Mouse (Mus musculus) cerebral cortex, adult 2 months (tissue): ENCODE results near the gene Pros1.

Experiments
- WGBS: fragments of 180-500 bp; shearing (Covaris S2); methylation state at CpG from one replicate; pipeline ENCODE4 v1.1.7; 2018; 5-methylcytosine and 5-hydroxymethylcytosine counted together

Pros1 gene

GRCm38 (mm10) chr16:62860140-62860539 is 6.0 kb downstream of the Pros1 start:
- WGBS, result 57% methylated on average over 1 of the region's 1 CpGs

- WGBS, result 65% methylated on average over 6 of the region's 6 CpGs
These were observed 7.3 kb downstream of the Pros1 start for GRCm38 (mm10) chr16:62861455-62861854.

GRCm38 (mm10) chr16:62872688-62873117 is 18.6 kb downstream of the Pros1 start:
- 76% methylated on average over 5 of the region's 5 CpGs for WGBS

GRCm38 (mm10) chr16:62873180-62873579 is 19.1 kb downstream of the Pros1 start:
- 63% methylated on average over 4 of the region's 4 CpGs for WGBS

GRCm38 (mm10) chr16:62874065-62874464 is 20.0 kb downstream of the Pros1 start:
- WGBS, result 52% methylated on average over 6 of the region's 6 CpGs

- WGBS, result 94% methylated on average over 3 of the region's 3 CpGs
These were observed 41.7 kb downstream of the Pros1 start for GRCm38 (mm10) chr16:62895824-62896223.

GRCm38 (mm10) chr16:62911364-62911763 is 57.3 kb downstream of the Pros1 start:
- WGBS, result 24% methylated on average over 1 of the region's 1 CpGs

GRCm38 (mm10) chr16:62912246-62912645 is 58.1 kb downstream of the Pros1 start:
- WGBS, result 64% methylated on average over 2 of the region's 2 CpGs

- WGBS, result 93% methylated on average over 5 of the region's 5 CpGs
These were observed 61.4 kb downstream of the Pros1 start for GRCm38 (mm10) chr16:62915530-62915929.

- WGBS, result 52% methylated on average over 8 of the region's 8 CpGs
These were observed 68.1 kb downstream of the Pros1 start for GRCm38 (mm10) chr16:62922245-62922644.

- WGBS, result 91% methylated on average over 6 of the region's 6 CpGs
These were observed 77.2 kb downstream of the Pros1 start for GRCm38 (mm10) chr16:62931341-62931740.

GRCm38 (mm10) chr16:62936316-62936715 is 82.2 kb downstream of the Pros1 start:
- WGBS, result 55% methylated on average over 11 of the region's 11 CpGs

GRCm38 (mm10) chr16:62940388-62941003 is 86.4 kb downstream of the Pros1 start:
- 14% methylated on average over 16 of the region's 16 CpGs for WGBS

GRCm38 (mm10) chr16:62941763-62942162 is 87.7 kb downstream of the Pros1 start:
- WGBS, result 65% methylated on average over 10 of the region's 10 CpGs

- 64% methylated on average over 16 of the region's 16 CpGs for WGBS
These were observed 88.6 kb downstream of the Pros1 start for GRCm38 (mm10) chr16:62942418-62943410.

- 69% methylated on average over 4 of the region's 4 CpGs for WGBS
These were observed 104.4 kb downstream of the Pros1 start for GRCm38 (mm10) chr16:62958485-62958884.

- 40% methylated on average over 6 of the region's 6 CpGs for WGBS
These were observed 110.3 kb downstream of the Pros1 start for GRCm38 (mm10) chr16:62964361-62964763.

- WGBS, result 75% methylated on average over 1 of the region's 1 CpGs
These were observed 117.7 kb downstream of the Pros1 start for GRCm38 (mm10) chr16:62971673-62972332.

GRCm38 (mm10) chr16:62974926-62975325 is 120.8 kb downstream of the Pros1 start:
- 87% methylated on average over 1 of the region's 1 CpGs for WGBS
